Mouse (Mus musculus) small intestine, adult 2 months (tissue): Measurements from ENCODE around the gene Dhx29. TPM values are rescaled to one million over a fixed set of nuclear protein-coding genes. Genes with fewer than 3 reads are reported as not detected.
A peak's percentile ranks its signal among the peaks of the same experiment; 100 is the strongest.

ENCODE experiments used
- H3K27ac ChIP-seq: fragments of 200-500 bp; 2 replicates; pipeline ENCODE4 v1.5.1; 2012; ENCODE audit warnings: low read depth, low read length, control low read depth, inconsistent platforms; ENCODE audit not compliant: insufficient read depth
- H3K27me3 ChIP-seq: fragments of 200-500 bp; 2 replicates; pipeline ENCODE4 v1.6.1; 2012; ENCODE audit warnings: mild to moderate bottlenecking, moderate library complexity, low read length, inconsistent platforms; ENCODE audit not compliant: control insufficient read depth, insufficient read depth
- H3K36me3 ChIP-seq: fragments of 200-500 bp; 2 replicates; pipeline ENCODE4 v1.6.1; 2012; ENCODE audit warnings: mild to moderate bottlenecking, low read length, control low read depth, inconsistent platforms; ENCODE audit not compliant: control insufficient read depth, insufficient read depth
- H3K4me1 ChIP-seq: fragments of 200-500 bp; 2 replicates; pipeline ENCODE4 v1.6.1; 2012; ENCODE audit warnings: low read length, inconsistent platforms, mixed read lengths; ENCODE audit not compliant: control insufficient read depth, insufficient read depth, insufficient read length
- H3K4me3 ChIP-seq: fragments of 200-500 bp; 2 replicates; pipeline ENCODE4 v1.5.1; 2012; ENCODE audit warnings: low read depth, mild to moderate bottlenecking, control low read depth, inconsistent platforms, low read length, moderate library complexity
- CTCF ChIP-seq: fragments of 200-500 bp; IDR thresholded peaks from 2 replicates; pipeline ENCODE4 v1.5.1; 2012; ENCODE audit warnings: low read depth, mild to moderate bottlenecking, control low read depth, inconsistent platforms, low read length, moderate library complexity, mixed read lengths; ENCODE audit not compliant: insufficient replicate concordance, insufficient read length; ENCODE audit errors: extremely low read depth
- POLR2A ChIP-seq: fragments of 200-500 bp; IDR thresholded peaks from 2 replicates; pipeline ENCODE4 v1.6.1; 2012; ENCODE audit warnings: low read depth, mild to moderate bottlenecking, control low read depth, inconsistent platforms, low read length, moderate library complexity
- WGBS: fragments of 180-500 bp; shearing (Covaris S2); methylation state at CpG from one replicate; pipeline ENCODE4 v1.1.7; 2018; 5-methylcytosine and 5-hydroxymethylcytosine counted together
- polyA plus RNA-seq: library from polyadenylated mRNA; depleted of rRNA; stranded (reverse); fragments of >200 nt; gene quantifications from 2 replicates; pipeline ENCODE4 v1.2.3, GENCODE M21; 2012

Gene Dhx29
- polyA plus RNA-seq, 1 experiment: 0.63 TPM

GRCm38 (mm10) chr13:112925266-112925665 lies 2.0 kb upstream of the Dhx29 start:
- H3K4me3 ChIP-seq: 0 out of 2 replicates have a peak overlapping the region, but pooled peaks have one; percentile 18
- no peak overlapping the region for H3K27ac ChIP-seq
- no peak for TF ChIP-seq CTCF
- no peak for TF ChIP-seq POLR2A
- WGBS: 29% methylated on average over 6 of the region's 6 CpGs
- peaks cover 8% of the 10 kb centered on the region for H3K4me1 ChIP-seq
- peaks cover 2% of the 10 kb centered on the region for H3K36me3 ChIP-seq
- no peaks in the 10 kb centered on the region for H3K27me3 ChIP-seq

GRCm38 (mm10) chr13:112925976-112926375 lies 1.3 kb upstream of the Dhx29 start:
- Histone ChIP-seq H3K36me3 (peaks cover 5% of the 10 kb centered on the region; the same call in 1 of the 2 replicates), H3K27me3 (no peaks in the 10 kb centered on the region), H3K4me3 (no peak overlapping the region), H3K27ac (no peak overlapping the region), H3K4me1 (peaks cover 8% of the 10 kb centered on the region)
- 27% methylated on average over 4 of the region's 4 CpGs for WGBS
- TF ChIP-seq CTCF (no peak), POLR2A (no peak)

GRCm38 (mm10) chr13:112926796-112927195 lies 458 bp upstream of the Dhx29 start:
- H3K36me3 ChIP-seq: peaks cover 5% of the 10 kb centered on the region; the same call in 1 of the 2 replicates
- TF ChIP-seq POLR2A: no peak
- TF ChIP-seq CTCF: peak; percentile 5; the same call in 1 of the 2 replicates
- under 1% methylated on average over 19 of the region's 19 CpGs for WGBS
- H3K4me3 ChIP-seq: peak overlapping the region; percentile 76
- peaks cover 8% of the 10 kb centered on the region for H3K4me1 ChIP-seq
- no peaks in the 10 kb centered on the region for H3K27me3 ChIP-seq
- peak overlapping the region; percentile 59 for H3K27ac ChIP-seq

GRCm38 (mm10) chr13:112928038-112928668 lies 899 bp downstream of the Dhx29 start:
- H3K27ac ChIP-seq: no peak overlapping the region
- H3K4me1 ChIP-seq: peaks cover 8% of the 10 kb centered on the region
- no peaks in the 10 kb centered on the region for H3K27me3 ChIP-seq
- H3K4me3 ChIP-seq: peak overlapping the region; percentile 76
- no peak for TF ChIP-seq POLR2A
- TF ChIP-seq CTCF: no peak
- 2% methylated on average over 8 of the region's 8 CpGs for WGBS
- H3K36me3 ChIP-seq: peaks cover 9% of the 10 kb centered on the region; the same call in 1 of the 2 replicates

DNA sequence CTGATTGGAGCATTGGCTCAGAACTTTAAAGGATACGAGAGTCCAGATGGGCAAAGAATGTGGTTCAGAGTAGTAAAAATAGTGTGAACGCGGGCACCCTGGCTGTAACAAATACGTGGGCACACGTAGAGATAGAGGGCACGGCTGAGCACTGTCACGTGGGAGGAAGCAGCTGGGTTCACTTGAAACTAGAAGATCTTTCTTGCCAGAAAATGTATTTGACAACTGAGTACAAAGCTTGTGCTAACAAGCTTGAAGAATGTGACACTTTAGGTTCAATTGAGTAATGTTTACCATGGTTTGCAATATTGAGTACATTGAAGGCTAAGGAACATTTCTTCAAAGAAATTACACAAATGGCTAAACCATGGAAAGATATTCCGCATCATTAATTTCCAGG lies 10.9 kb downstream of the Dhx29 start:
- Histone ChIP-seq H3K4me1 (no peaks in the 10 kb centered on the region), H3K4me3 (no peak overlapping the region), H3K36me3 (peaks cover 33% of the 10 kb centered on the region), H3K27me3 (no peaks in the 10 kb centered on the region), H3K27ac (no peak overlapping the region)
- WGBS: 93% methylated on average over 8 of the region's 8 CpGs
- no peak for TF ChIP-seq POLR2A
- no peak for TF ChIP-seq CTCF

GRCm38 (mm10) chr13:112941879-112942330 lies 14.7 kb downstream of the Dhx29 start:
- Histone ChIP-seq H3K27me3 (no peaks in the 10 kb centered on the region), H3K4me3 (no peak overlapping the region), H3K4me1 (no peaks in the 10 kb centered on the region), H3K27ac (no peak overlapping the region), H3K36me3 (peaks cover 49% of the 10 kb centered on the region)
- 76% methylated on average over 15 of the region's 15 CpGs for WGBS
- TF ChIP-seq POLR2A: no peak
- no peak for TF ChIP-seq CTCF

- no peaks in the 10 kb centered on the region for H3K27me3 ChIP-seq
- H3K4me3 ChIP-seq: no peak overlapping the region
- TF ChIP-seq CTCF: no peak
- TF ChIP-seq POLR2A: no peak
- H3K27ac ChIP-seq: no peak overlapping the region
- WGBS: 95% methylated on average over 9 of the region's 9 CpGs
- H3K4me1 ChIP-seq: no peaks in the 10 kb centered on the region
- H3K36me3 ChIP-seq: peaks cover 60% of the 10 kb centered on the region
These were observed 18.1 kb downstream of the Dhx29 start for GRCm38 (mm10) chr13:112945312-112945711.
